Mouse (Mus musculus) gastrocnemius, adult 8-10 months (tissue): ENCODE results near the gene Otop2. TPM values are rescaled to one million over a fixed set of nuclear protein-coding genes. Genes with fewer than 3 reads are reported as not detected.

ENCODE experiments used
- DNase-seq, 2 experiments: peaks; one replicate each; pipeline ENCODE4 v3.0.0; 2022; ENCODE audit warnings: low spot score in 2 of 2
- total RNA-seq, 4 experiments: library from RNA; stranded (reverse); gene quantifications; 2 replicates each; pipeline ENCODE4 v1.2.4; 2022

Otop2 gene
- total RNA-seq, 4 experiments from 2014 or later: not detected

DNA sequence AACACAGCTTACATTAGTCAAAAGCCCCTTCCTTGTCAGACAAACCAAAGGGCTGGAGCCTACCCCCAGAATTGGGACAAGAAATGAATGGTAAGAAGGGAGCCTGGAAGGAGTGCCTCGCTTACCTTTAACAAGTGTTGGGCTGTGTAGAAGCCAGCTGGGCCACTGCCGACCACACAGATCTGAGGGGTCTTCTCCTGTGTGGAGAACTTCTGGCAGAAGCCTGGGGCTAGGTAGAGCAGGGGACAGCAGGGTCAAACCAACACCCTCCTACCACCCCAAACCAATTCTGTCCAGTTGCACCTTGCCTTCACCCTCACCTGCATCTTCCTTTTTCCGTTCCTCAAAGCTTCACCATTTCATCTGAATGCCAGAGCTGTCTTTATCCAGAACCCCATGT, 31.0 kb upstream of the Otop2 start:
- no peak for DNase-seq

DNA sequence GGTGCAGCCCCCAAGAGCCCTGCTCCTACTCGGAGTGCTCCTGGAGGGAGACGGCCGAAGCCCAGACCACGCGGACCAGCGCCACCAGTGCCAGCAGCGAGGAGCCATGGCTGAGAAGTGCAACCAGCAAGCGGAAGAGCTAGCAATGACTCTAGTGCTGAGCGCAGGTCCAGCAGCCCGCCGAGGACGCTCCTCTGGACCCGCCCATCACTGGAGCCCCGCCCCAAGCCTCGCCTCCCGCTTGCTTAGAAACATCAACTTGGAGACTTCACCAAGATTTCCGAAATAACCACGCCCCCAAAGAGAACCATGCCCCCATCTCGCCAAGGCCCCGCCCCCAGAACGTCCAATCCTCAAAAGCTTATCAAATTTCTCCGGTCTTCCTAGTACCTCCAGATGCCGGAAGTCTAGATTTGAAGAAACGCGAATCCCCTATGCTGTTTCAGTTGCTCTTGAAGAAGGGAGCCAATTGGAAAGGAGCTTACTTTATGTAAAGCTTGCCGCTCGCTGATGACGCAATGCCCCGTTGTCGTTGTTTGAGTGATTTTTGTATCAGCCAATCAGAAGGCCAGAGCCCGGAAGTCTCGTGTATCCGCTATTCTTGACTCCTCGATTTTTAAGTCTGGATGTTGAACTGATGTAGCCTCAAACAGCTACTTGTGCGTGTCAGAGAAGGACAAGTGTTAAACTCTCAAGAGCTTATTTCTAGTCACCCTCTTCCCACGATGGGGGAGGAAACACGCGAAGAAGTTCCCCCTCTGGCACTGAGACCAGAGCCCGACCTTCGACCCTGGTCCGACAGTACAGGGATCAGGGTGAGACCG, 30.0 kb upstream of the Otop2 start, which contains the start of gene Fdxr:
Gene Fdxr (minus strand): TSS at position 271 of the 824 bp plus-strand sequence.
- peak; percentile 98 for DNase-seq

DNA sequence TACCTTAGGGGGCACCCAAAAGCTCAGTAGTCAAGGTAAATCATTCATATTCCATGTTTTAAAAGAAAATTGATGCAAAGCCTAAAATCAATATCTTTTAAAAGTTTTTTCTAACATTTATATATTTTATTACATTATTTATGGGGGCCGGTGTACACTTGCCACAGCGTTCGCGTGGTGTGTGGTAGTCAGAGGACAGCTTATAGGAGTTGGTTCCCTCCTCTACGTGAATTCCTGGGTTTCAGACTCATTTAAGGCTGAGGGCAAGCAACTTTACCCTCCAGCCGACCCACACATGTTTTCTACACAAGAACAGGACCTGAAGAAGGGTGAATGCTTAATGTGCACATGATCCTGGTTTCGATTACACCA, 29.4 kb upstream of the Otop2 start:
- DNase-seq: no peak

DNA sequence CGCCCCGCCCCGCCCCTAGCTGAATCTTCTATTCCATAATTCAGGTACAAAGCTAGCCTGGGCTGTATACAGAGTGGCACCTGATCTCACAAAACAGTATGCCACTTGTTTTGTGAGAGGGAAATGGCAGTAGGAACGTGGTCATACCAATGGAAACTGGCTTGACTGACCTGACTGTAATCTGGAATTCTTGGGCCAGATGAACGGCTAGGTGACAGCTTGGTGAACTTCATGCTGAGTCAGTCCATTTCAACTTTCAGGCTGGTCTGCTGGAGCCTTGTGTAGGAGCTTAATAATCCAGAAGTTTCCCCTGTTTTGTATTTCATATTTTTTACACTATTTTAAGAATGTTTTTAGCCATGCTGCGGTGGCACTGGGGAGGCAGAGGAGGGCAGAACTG, 28.8 kb upstream of the Otop2 start:
- no peak for DNase-seq

DNA sequence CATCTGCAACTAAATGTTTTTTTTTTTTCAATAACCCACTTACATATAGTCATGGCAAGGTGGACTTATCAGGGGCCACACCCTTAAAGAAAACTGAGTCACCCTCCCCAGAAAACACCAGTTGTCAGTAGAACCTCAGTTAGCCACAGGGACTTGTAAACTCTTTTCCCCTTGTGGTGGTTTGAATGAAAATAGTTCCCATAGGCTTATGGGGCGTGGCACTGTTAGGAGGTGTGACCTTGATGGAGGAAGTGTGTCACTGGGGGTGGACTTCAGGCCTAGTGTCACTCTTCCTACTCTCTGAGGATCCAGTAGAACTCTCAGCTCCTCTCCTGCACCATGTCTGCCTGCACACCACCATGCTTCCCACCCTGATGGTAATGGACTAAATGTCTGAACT, 27.2 kb upstream of the Otop2 start:
- DNase-seq: no peak

DNA sequence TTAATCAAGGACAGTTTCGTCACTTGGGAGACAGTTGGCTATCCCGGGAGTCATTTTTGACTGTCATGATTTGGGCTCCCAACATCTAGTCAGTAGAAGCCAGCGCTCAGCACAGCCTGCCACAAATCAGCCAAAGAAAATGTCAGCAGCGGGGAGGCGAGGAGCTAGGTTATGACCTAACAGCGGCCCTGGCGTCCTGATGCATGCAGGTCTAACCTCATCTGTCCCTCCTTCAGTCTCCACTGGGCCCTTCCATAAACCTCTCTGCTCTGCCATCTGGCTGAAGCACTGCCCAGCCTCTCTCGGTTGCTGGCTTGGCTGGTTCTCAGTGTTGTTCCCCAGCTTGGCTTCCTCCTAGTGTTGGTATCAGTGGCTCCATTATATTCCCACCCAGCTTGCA, 24.7 kb upstream of the Otop2 start:
- DNase-seq: no peak

DNA sequence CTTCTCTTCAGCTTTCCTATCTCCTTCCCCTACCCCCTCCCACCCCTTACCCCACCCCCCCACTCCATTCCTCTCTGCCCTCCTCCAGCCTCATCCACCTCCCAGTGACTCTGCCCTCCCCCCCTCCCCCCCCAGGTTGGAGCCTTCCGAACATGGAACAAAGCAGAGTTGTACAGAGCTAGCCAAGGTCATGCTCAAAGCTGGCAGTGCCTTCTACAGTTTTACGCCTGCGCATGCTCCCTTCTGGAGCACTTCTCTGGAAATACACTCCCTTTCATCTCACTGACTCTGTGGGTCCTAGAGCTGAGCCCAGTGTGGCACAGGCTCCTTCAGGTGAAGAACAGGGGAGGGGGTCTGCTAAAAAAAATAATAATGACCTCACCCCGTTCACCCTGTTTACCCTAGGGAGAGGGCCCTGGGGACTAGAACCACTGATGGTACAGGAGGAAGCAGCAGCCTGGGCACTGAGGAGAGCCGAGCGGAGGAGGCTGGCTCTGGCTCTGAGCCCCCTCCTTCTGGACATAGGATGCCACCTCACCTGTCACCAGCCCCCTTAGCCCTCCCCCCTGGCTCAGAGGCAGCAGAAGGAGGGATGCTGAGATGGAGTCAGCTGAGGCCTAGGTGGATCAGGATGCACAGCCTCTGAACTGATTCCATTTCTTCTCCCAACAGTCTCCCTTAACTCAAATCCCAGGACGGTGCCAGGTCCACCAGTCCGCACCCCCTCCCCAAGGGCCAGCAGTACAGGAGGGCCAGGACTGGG, 24.1 kb upstream of the Otop2 start:
- no peak for DNase-seq

DNA sequence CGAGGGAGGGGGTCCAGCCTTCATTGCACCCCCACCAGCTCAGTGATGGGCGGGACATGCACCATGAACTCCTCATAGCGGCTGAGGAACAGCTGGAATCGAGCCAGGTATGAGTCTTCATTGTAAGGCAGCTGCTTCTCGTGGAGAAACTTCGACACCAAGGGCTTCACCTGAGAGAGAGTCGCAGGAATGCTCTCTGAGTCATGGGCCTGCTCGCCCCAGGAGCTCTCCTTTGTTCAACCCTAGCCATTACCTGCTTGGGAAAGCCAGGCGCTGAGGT, 23.5 kb upstream of the Otop2 start:
- no peak for DNase-seq

DNA sequence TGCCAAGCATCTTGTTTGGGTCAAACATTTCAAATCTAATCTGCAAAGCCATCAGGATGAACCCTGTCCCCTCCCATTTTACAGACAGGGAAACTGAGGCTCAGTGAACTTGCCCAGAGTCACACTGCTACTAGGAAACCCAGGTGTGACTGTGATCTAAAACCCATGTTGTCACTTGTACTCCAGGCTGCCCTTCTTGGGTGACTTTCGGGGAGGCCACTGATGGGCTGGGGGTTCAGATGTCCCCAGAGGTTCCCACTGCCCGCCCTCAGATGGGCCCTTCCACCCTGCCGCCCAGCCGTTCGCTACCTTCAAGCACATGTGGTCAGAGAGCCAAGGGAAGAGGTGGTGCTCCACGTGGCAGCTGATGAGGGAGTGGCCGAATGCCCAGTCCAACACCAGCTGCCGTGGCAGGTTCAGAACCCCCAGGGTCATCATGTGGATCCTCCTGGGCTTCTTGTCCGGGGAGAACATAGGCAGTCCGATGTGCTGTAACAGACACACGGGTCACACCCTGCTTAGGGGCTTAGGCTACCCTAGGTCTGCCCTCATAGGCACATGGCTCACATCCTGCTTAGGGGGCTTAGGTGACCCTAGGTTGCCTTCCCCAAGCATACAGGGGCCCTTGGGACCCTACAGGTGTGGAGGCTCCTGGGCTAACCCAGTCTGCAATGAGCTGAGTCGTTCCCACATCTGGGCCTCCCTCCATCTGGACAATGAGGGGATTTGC, 22.9 kb upstream of the Otop2 start:
- DNase-seq: no peak

DNA sequence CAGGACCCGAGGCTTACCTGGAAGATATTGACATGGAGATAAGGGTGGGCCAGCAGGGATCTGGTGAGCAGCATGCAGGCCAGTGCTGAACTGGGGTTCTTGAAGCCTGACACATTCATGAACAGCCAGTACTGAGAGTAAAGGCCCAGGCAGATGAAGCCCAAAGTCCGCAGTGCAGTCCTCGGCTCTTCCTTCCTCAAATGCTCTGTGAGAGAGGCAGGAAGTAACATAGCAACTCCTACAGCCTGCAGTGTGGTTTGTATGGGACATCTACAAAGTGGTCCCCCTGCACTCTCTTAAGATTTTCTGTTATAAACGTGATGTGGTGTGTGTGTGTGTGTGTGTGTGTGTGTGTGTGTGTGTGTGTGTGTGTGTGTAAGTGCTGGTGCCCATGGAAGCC, 21.7 kb upstream of the Otop2 start:
- no peak for DNase-seq

DNA sequence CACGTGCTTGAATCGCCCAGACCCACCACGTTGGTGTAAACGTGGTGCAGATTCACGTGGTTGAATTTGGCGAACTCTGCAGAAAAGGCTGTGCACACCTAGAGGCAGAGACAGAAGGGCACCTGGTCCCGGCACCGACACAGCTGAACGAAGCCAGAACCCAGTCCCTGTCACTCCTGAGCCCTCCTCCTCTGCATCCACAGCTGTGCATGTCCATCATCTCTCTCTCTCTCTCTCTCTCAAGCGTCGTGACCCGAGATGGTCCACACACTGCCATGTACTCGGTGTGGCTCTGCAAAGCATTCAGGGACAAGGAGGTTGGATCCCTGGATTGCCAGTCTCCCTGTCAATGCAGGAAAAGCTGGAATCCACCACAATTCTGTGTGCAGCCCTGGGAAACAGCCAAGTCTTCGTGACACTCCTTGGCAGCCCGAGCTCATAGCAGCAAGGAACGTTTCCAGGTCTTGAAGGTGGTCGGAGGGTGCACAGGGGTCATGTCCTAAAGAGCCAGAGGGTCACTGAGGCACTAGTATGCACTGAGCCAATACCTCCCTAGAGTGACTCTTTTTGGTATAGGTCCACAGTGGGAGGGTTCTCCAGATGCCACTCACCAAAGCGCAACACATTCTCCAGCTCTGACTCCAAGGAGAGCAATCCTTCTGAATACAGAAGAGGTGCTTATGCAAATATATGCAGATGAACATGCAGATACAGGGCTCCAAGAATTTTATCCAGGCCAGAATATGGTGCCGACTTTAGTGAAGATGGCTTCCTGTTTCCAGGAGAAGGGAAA, 20.6 kb upstream of the Otop2 start:
- DNase-seq: peak in 1 of 2 experiments; percentile 42

DNA sequence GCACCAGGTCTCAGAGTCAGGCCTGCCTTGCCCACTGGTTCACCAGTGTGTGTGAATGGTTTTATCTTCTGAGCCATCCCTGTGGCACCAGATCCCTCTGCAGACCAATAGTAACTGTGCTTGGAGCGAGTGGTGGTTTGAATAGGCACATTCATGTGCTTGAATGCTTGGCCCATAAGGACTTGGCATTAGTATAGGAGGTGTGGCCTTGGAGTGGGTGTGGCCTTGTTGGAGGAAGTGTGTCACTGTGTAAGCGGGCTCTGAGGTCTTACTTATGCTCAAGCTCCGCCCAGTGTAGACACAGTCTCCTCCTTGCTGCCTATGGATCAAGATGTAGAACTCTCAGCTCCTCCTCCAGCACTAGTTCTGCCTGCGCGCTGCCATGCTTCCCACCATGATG, 19.6 kb upstream of the Otop2 start:
- no peak for DNase-seq

DNA sequence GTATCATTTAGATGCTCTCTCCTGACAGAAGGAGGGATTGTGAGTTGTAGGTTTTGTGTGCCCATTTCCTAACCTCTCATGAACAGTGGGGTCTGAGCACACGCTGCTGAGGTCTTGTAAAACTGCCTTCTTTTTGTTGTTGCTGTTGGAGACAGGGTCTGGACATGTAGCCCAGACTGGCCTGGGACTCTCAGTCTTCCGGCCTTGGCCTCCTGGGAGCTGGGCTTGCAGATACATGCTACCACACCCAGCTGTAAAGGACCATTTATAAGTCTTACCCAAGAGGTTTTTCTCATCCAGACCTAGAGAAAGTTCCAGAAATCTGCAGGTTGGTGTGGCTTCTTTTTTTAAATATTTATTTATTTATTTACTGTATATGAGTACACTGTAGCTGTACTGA, 18.7 kb upstream of the Otop2 start:
- no peak for DNase-seq

DNA sequence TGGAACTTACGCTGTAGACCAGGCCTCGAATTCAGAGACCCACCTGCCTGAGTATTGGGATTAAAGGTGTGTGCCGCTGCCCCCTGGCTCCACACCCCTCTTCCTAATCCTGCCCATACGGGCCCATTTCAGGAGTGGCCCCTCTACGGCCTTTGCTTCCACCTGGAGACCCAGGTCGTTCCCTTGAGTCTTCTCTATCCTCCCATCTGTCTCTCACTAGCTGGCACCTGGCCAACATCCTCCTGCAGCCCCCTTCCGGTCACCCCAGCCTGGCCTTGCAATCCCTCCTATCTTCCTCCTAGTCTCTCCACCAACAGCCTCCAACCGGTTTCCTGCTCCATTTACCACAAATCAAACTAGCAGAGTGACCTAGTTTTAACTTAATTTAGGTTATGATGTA, 17.1 kb upstream of the Otop2 start:
- no peak for DNase-seq

DNA sequence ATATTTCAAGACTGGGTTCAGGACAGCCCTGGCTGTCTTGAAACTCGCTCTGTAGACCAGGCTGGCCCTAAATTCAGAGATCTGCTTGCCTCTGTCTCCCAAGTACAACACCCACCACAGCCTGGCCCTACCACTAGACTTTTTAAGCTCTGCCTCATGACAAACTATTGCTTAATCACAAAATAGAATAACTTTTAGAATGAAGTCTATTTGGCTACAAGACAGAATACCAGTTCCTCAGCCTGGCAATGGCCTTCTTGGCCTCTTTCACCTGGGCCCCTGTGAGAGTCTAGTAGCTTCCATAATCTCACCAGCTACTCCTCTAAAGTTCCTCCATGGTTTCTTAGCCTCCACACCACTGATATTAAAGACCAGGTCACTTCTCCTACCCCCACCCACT, 16.6 kb upstream of the Otop2 start:
- DNase-seq: no peak

DNA sequence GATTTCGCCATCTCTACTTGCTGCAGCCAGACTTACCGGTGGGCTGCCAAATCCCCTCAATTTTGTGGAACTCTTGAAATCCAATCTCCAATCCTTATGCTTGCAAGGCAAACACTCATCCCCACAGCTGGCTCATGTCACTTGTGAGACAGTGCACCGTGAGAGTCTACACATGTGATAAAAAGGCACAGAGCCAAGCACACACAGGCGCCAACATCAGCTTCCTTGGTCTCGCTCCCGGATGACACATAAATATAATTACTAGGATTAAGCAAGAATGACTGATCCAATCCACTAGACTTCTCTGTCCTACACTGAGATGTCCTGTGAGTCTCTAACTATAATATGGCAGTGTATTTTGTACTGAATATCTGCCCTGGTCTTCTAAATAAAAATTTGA, 16.0 kb upstream of the Otop2 start:
- peak; percentile 72 to 80 for DNase-seq

DNA sequence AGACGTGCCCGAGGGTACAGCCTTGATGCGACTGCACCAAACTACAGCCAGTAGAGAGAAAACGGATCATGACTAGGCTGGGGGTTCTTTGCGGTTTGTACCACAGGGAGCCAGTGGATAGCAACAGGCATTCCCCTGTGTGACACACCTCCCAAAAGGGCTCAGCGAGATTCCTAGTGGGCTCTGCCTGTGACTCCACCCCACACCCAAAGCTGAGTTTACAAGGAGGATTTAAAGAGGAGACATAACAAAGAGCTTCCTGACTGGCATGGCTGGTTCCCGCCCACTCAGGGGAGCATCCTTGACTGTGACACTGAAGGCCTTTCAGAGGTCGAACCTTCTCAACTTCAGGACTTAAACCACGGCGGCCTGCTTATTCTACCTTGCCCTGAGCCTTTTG, 15.5 kb upstream of the Otop2 start:
- DNase-seq: no peak

DNA sequence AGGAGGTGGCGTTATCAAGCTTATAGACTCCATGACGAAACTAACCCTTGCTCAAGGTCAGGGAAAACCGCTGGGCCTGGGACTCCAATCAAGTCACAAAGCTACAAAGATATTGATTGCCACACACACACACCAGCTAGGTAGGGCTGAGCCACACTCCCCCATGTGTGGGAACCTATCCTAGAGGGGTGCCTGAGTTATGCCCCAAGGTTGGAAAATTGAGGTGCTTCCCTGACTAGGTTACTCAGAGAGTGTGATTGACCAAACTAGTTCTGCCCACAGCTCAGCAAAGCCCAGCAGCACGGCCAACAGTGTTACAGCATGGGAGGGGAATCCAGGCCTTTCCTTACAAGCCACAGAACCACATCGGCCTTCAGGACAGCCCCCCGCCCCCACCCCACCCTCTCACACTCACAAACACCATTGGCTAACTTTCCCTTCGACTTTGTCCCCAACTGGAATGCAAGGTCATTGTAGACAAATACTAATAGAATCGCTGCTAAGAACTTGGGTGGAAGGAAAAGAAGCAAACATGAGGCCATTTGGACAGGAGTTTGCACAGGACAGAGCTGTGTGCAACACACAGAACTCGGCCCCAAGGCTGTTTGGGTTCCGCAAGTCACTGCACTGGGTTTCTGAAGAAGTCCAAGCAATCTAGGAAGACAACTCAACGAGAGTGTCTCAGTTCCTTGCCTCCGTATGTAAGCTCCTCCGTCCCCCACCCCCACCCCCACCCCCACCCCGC, 14.2 kb upstream of the Otop2 start:
- no peak for DNase-seq

DNA sequence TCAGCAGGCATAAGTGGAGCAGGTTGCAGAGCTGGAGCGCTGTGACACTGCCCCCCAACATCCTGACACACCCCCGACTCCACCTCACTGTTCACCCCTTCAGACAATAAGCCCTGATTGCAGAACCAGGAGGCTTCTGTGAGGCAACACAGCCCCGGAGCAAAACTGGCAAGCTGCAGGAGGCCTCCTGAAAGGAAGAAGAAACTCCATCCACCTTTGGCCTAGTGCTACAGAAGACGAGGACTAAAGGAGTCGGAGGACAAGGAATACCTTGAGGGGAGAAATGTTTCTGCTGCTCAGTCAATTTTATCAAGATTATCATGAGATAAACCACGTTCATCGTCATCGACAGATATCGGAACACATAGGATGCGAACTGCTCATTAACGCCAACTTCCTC, 11.0 kb upstream of the Otop2 start:
- DNase-seq: no peak

DNA sequence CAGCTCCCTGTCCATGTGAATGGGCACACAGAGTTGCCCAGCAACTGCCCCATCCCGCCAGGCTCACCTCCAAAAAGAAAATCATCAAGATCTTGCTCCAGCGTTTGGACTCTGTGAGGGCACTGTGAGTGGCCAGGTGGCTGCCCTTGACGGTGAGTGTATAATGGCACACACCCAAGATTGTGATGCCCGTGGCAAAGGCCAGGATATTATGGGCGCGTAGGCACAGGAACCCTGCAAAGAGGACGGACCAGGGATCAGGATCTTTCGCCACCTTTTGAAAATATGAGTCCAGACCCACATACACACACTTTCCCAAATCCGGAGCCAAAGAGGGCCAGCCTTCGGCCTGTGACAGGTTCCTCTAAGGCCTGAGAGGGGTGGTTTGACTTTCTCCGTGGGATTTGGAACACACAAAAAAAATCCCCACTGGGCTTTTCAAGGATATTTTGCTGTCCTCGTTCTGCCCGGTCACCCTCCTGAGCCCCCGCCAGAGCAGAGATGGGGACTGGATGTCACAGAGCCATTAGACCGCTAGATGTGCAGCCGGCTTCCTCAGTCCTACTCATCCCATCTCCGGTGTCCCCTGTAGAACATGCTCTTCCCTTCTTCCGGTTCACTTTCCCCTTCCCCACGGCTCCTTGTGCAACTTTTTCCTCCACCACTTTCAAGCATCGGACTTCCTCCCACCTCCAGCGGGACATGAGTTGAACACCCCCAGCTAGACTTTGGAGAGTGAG, 10.3 kb upstream of the Otop2 start:
- DNase-seq: no peak
